In genomic region chr13:49398191-49398590, GRCm38 (mm10) we compare ENCODE assay signal across 21 mouse cellular contexts. TPM values are rescaled to one million over a fixed set of nuclear protein-coding genes. Genes with fewer than 3 reads are reported as not detected.
A peak's percentile ranks its signal among the peaks of the same experiment; 100 is the strongest.
DNase-seq lines count a peak whose midpoint lies in the region; ATAC-seq lines count a peak whose summit lies in the region.
"Had no signal": no experiment of that assay in that cellular context is flagged by ENCODE, and none has a peak within 500 bp of the region (broad histone marks: within the 10 kb centered on the region; RNA-seq: fewer than 3 reads in every experiment).

No protein-coding gene starts in this region.

- 0 out of 2 replicates have a peak, but pooled peaks have one; percentile 18 for ATAC-seq in hindbrain, embryonic 16.5 days
- ATAC-seq in hindbrain, embryonic 14.5 days (ENCODE audit: low FRiP score) = no peak
- no peak for ATAC-seq in megakaryocyte, adult 5-6 weeks (ENCODE audit: poor library complexity, severe bottlenecking)
- ATAC-seq in granulocyte monocyte progenitor cell, adult 5-6 weeks (replicated peaks; ENCODE audit: poor library complexity, severe bottlenecking) = peak; percentile 12; the same call in 1 of the 2 replicates
- ATAC-seq: forebrain, embryonic 14.5 days; intestine, embryonic 15.5 days had no signal

- DNase-seq in hindbrain, embryonic 14.5 days (ENCODE audit: low spot score) = no peak
- no peak for DNase-seq in left cerebral cortex, adult 11 months (ENCODE audit: low spot score)
- DNase-seq: adrenal gland, postnatal 10 days; adrenal gland, postnatal 36 days; cerebellum, adult 11 months; cerebellum, adult 2 months; cerebellum, adult 9-11 months; cerebellum, postnatal 25 days; embryo, embryonic 11 days; gastrocnemius, postnatal 10 days; gastrocnemius, postnatal 36 days; kidney, adult 11 months had no signal

- H3K4me3 ChIP-seq in hindbrain, embryonic 16.5 days (ENCODE audit: low read length) = no peak overlapping the region
- no peak overlapping the region for H3K4me3 ChIP-seq in hindbrain, embryonic 14.5 days (replicated peaks; ENCODE audit: low read length)
- H3K4me3 ChIP-seq in megakaryocyte, embryonic 14.5 days (replicated peaks) = peak overlapping the region; percentile 7
- H3K4me3 ChIP-seq: embryonic facial prominence, embryonic 15.5 days; hindbrain, embryonic 12.5 days; intestine, embryonic 15.5 days had no signal

- H3K36me3 ChIP-seq in hindbrain, embryonic 16.5 days (ENCODE audit: control insufficient read depth, insufficient read depth, low read length) = no peaks in the 10 kb centered on the region
- H3K36me3 ChIP-seq in hindbrain, embryonic 14.5 days (replicated peaks; ENCODE audit: control insufficient read depth, insufficient read depth) = 0 out of 2 replicates have a peak, but pooled peaks cover 7% of the 10 kb centered on the region
- H3K36me3 ChIP-seq in megakaryocyte, embryonic 14.5 days (replicated peaks; ENCODE audit: low read length) = peaks cover 26% of the 10 kb centered on the region
- H3K36me3 ChIP-seq: embryonic facial prominence, embryonic 15.5 days; hindbrain, embryonic 12.5 days; intestine, embryonic 15.5 days had no signal

- no peaks in the 10 kb centered on the region for H3K9me3 ChIP-seq in hindbrain, embryonic 16.5 days (ENCODE audit: control insufficient read depth, low read length)
- no peaks in the 10 kb centered on the region for H3K9me3 ChIP-seq in hindbrain, embryonic 14.5 days (ENCODE audit: control insufficient read depth, low read length)
- H3K9me3 ChIP-seq in megakaryocyte, embryonic 14.5 days = peaks cover 11% of the 10 kb centered on the region; the same call in 1 of the 2 replicates
- H3K9me3 ChIP-seq: embryonic facial prominence, embryonic 15.5 days; hindbrain, embryonic 12.5 days; intestine, embryonic 15.5 days had no signal

- no peak overlapping the region for H3K27ac ChIP-seq in hindbrain, embryonic 16.5 days (ENCODE audit: low read depth, low read length)
- no peak overlapping the region for H3K27ac ChIP-seq in hindbrain, embryonic 14.5 days
- H3K27ac ChIP-seq: embryonic facial prominence, embryonic 15.5 days; hindbrain, embryonic 12.5 days; intestine, embryonic 15.5 days had no signal

- H3K4me2 ChIP-seq in hindbrain, embryonic 16.5 days (ENCODE audit: low read length) = no peak overlapping the region
- no peak overlapping the region for H3K4me2 ChIP-seq in hindbrain, embryonic 14.5 days (replicated peaks)
- H3K4me2 ChIP-seq: embryonic facial prominence, embryonic 15.5 days; heart, embryonic 11.5 days; hindbrain, embryonic 12.5 days; intestine, embryonic 15.5 days had no signal

- H3K4me1 ChIP-seq in hindbrain, embryonic 16.5 days (ENCODE audit: control insufficient read depth, insufficient read depth, low read depth, low read length) = no peaks in the 10 kb centered on the region
- no peaks in the 10 kb centered on the region for H3K4me1 ChIP-seq in hindbrain, embryonic 14.5 days (replicated peaks; ENCODE audit: control insufficient read depth, insufficient read depth, low read length)
- H3K4me1 ChIP-seq in megakaryocyte, embryonic 14.5 days = peaks cover 69% of the 10 kb centered on the region
- H3K4me1 ChIP-seq: embryonic facial prominence, embryonic 15.5 days; hindbrain, embryonic 12.5 days had no signal

- 90% methylated on average over 8 of the region's 8 CpGs for WGBS in hindbrain, embryonic 16.5 days
- WGBS in hindbrain, embryonic 14.5 days = 90% methylated on average over 8 of the region's 8 CpGs

- H3K27me3 ChIP-seq in hindbrain, embryonic 16.5 days (replicated peaks; ENCODE audit: control insufficient read depth, insufficient read depth, low read length) = no peaks in the 10 kb centered on the region
- no peaks in the 10 kb centered on the region for H3K27me3 ChIP-seq in hindbrain, embryonic 14.5 days (ENCODE audit: control insufficient read depth, insufficient read depth, low read length)
- H3K27me3 ChIP-seq in megakaryocyte, embryonic 14.5 days (replicated peaks) = no peaks in the 10 kb centered on the region
- H3K27me3 ChIP-seq: embryonic facial prominence, embryonic 15.5 days; hindbrain, embryonic 12.5 days; intestine, embryonic 15.5 days had no signal

- H3K9ac ChIP-seq in hindbrain, embryonic 16.5 days (ENCODE audit: low read depth, low read length) = no peak overlapping the region
- H3K9ac ChIP-seq in hindbrain, embryonic 14.5 days = no peak overlapping the region
- H3K9ac ChIP-seq: embryonic facial prominence, embryonic 15.5 days; hindbrain, embryonic 12.5 days; intestine, embryonic 15.5 days had no signal

RNA-seq across cellular contexts. Expression of gene Ippk, which starts 22.9 kb away (rescaled TPM):
- 13.6 and 14.3 TPM in 2 replicates for polyA plus RNA-seq in hindbrain, embryonic 16.5 days (2015; fragmentation: Nextera tagmentation; extraction: Ambion mirVana)
- polyA plus RNA-seq in hindbrain, embryonic 14.5 days (2014; fragmentation: Nextera tagmentation; extraction: Ambion mirVana) = 13.4 and 13.7 TPM in 2 replicates
- polyA plus RNA-seq in megakaryocyte, embryonic 14.5 days (2012; ENCODE audit: insufficient read depth, low replicate concordance) = 1.4 TPM in 1 of 2 replicates, not detected in the other
- 2.5 and 3.1 TPM in 2 replicates for total RNA-seq in megakaryocyte, adult 5-6 weeks (2015)
- total RNA-seq in megakaryocyte, adult 5-6 weeks (2017) = 5.9 and 7.4 TPM in 2 replicates
- 6.3 and 6.5 TPM in 2 replicates for total RNA-seq in granulocyte monocyte progenitor cell, adult 5-6 weeks (2014; fragmentation: Nextera tagmentation)
- total RNA-seq in granulocyte monocyte progenitor cell, adult 5-6 weeks (2017) = 13.8 and 19.4 TPM in 2 replicates

RNA-seq across cellular contexts. Expression of gene Bicd2, which starts 56.8 kb away (rescaled TPM):
- polyA plus RNA-seq in hindbrain, embryonic 16.5 days (2015; fragmentation: Nextera tagmentation; extraction: Ambion mirVana) = 25.3 and 30.5 TPM in 2 replicates
- polyA plus RNA-seq in hindbrain, embryonic 14.5 days (2014; fragmentation: Nextera tagmentation; extraction: Ambion mirVana) = 30.7 and 33.3 TPM in 2 replicates
- polyA plus RNA-seq in megakaryocyte, embryonic 14.5 days (2012; ENCODE audit: insufficient read depth, low replicate concordance) = 21.2 and 22.5 TPM in 2 replicates
- total RNA-seq in megakaryocyte, adult 5-6 weeks (2015) = 14.9 and 15.3 TPM in 2 replicates
- 24.7 and 27.7 TPM in 2 replicates for total RNA-seq in megakaryocyte, adult 5-6 weeks (2017)
- total RNA-seq in granulocyte monocyte progenitor cell, adult 5-6 weeks (2014; fragmentation: Nextera tagmentation) = 13.8 and 13.9 TPM in 2 replicates
- total RNA-seq in granulocyte monocyte progenitor cell, adult 5-6 weeks (2017) = 20.6 and 22.8 TPM in 2 replicates

Comparison
In these comparisons a context has a peak if more than half of its experiments do, and no peak if none do; other contexts are left out.
1. ATAC-seq: peak in hindbrain, embryonic 16.5 days (single experiment) and granulocyte monocyte progenitor cell, adult 5-6 weeks (single experiment); none in hindbrain, embryonic 14.5 days (single experiment) and megakaryocyte, adult 5-6 weeks (single experiment).